Mouse (Mus musculus) kidney, embryonic 14.5 days (tissue): ENCODE data around the gene Hist1h4i. TPM values are rescaled to one million over a fixed set of nuclear protein-coding genes. Genes with fewer than 3 reads are reported as not detected.

ENCODE experiments used
- ATAC-seq: fragments of 200-750 bp; cut with Nextera tagmentation; 2 replicates; pipeline ENCODE4 v1.8.0; 2017; ENCODE audit warnings: moderate number of reproducible peaks, mild to moderate bottlenecking, moderate TSS enrichment, moderate library complexity; ENCODE audit not compliant: low FRiP score, low TSS enrichment
- H3K27ac ChIP-seq: fragments of 300-500 bp; sonication (generic); 2 replicates; pipeline ENCODE4 v1.5.1; 2014; ENCODE audit warnings: low read depth, mild to moderate bottlenecking, low read length, moderate library complexity, mixed read lengths
- H3K27me3 ChIP-seq: fragments of 300-500 bp; sonication (generic); 2 replicates; pipeline ENCODE4 v1.6.1; 2014; ENCODE audit warnings: mild to moderate bottlenecking, low read length; ENCODE audit not compliant: control insufficient read depth, insufficient read depth
- H3K36me3 ChIP-seq: fragments of 300-500 bp; sonication (generic); 2 replicates; pipeline ENCODE4 v1.6.1; 2014; ENCODE audit warnings: low read length, mixed read lengths; ENCODE audit not compliant: control insufficient read depth, insufficient read depth
- H3K4me1 ChIP-seq: fragments of 300-500 bp; sonication (generic); 2 replicates; pipeline ENCODE4 v1.6.1; 2014; ENCODE audit warnings: low read length, mixed read lengths; ENCODE audit not compliant: control insufficient read depth, insufficient read depth
- H3K4me2 ChIP-seq: fragments of 300-500 bp; sonication (generic); replicated peaks from 2 replicates; pipeline ENCODE4 v1.6.1; 2014; ENCODE audit warnings: low read depth, mild to moderate bottlenecking, low read length
- H3K4me3 ChIP-seq: fragments of 300-500 bp; sonication (generic); 2 replicates; pipeline ENCODE4 v1.5.1; 2014; ENCODE audit warnings: mild to moderate bottlenecking, low read length
- H3K9ac ChIP-seq: fragments of 300-500 bp; sonication (generic); 2 replicates; pipeline ENCODE4 v1.6.1; 2014; ENCODE audit warnings: low read depth, mild to moderate bottlenecking, low read length, moderate library complexity
- H3K9me3 ChIP-seq: fragments of 300-500 bp; sonication (generic); 2 replicates; pipeline ENCODE4 v1.6.1; 2016; ENCODE audit warnings: low read length; ENCODE audit not compliant: control insufficient read depth
- WGBS: fragments of 180-500 bp; shearing (Covaris S2); extraction: QIAGEN DNeasy Blood & Tissue Kit; methylation state at CpG from one replicate; pipeline ENCODE4 v1.1.7; 2014; 5-methylcytosine and 5-hydroxymethylcytosine counted together
- polyA plus RNA-seq: library from polyadenylated mRNA; unstranded; fragments of >200 nt; fragmentation: Nextera tagmentation; extraction: Ambion mirVana; gene quantifications from 2 replicates; pipeline ENCODE4 v1.2.1, GENCODE M21; 2014

Hist1h4i gene
- polyA plus RNA-seq, 1 experiment from 2014 or later: 33.2 TPM

DNA sequence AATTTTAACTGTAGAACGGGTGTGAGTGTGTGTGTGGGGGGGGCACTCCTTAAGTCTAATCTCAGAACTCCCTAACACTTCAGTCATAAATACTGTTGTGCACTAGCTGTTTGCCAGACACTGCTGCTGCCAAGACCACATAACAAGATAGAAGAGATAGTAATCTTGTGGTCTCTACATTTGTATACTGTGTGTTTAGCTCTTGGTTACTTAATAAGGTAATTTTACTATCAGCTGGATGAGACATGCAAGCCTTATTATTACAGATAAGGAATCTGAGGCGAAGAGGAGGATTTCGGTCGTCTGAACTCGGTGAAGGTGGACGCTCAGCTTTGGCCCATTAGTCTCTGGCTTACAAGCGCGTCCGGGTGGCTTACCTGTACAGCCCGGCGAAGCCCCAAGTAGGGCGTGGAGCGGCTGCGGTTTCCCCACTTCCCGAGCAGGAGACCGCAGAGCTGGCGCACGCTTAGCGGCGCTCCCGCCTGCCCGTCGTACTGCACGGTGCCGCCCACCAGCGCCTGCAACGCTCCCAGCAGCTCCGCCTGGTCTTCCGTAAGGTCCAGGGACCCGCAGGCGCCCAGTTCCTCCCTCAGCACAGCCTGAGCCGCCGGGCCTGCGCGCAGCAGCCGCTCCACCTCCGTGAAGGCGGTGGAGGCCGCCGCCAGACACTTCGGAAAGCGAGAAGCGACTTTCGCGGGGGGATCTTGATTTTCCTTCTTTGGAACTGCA lies 35.4 kb downstream of the Hist1h4i start:
- H3K27ac ChIP-seq: no peak overlapping the region
- peaks cover 97% of the 10 kb centered on the region for H3K27me3 ChIP-seq
- peaks cover 8% of the 10 kb centered on the region for H3K4me1 ChIP-seq
- peak overlapping the region; percentile 28; the same call in 1 of the 2 replicates for H3K9ac ChIP-seq
- WGBS: under 1% methylated on average over 45 of the region's 45 CpGs
- peak; percentile 90 for ATAC-seq
- peak overlapping the region; percentile 94 for H3K4me2 ChIP-seq
- H3K4me3 ChIP-seq: peak overlapping the region; percentile 60
- no peaks in the 10 kb centered on the region for H3K9me3 ChIP-seq
- H3K36me3 ChIP-seq: no peaks in the 10 kb centered on the region

DNA sequence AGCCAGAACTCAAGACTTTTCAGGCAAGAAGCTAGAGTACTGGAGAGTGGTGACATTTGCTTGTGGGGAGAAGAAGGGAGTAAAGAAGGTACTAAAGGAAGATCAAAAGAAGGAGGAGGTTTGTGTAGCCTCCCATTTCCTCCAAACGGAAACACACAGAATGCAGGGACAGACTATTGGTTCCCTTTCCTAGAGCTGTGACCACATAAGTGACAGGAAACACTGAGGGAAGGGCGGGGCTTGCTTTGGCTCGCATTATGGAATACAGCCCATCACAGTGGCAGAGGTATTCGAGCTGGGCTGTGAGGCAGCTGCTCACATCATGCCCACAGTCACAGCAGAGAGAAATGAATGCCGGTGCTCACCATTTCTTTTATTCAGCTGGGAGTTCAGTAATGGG lies 39.3 kb downstream of the Hist1h4i start:
- no peaks in the 10 kb centered on the region for H3K9me3 ChIP-seq
- ATAC-seq: no peak
- H3K4me2 ChIP-seq: no peak overlapping the region
- no peaks in the 10 kb centered on the region for H3K36me3 ChIP-seq
- no peak overlapping the region for H3K4me3 ChIP-seq
- 15% methylated on average over 5 of the region's 5 CpGs for WGBS
- H3K9ac ChIP-seq: no peak overlapping the region
- H3K27me3 ChIP-seq: peaks cover 96% of the 10 kb centered on the region
- H3K4me1 ChIP-seq: peaks cover 6% of the 10 kb centered on the region
- no peak overlapping the region for H3K27ac ChIP-seq

GRCm38 (mm10) chr13:22001346-22001745 lies 39.8 kb downstream of the Hist1h4i start:
- WGBS: 55% methylated on average over 2 of the region's 2 CpGs
- Histone ChIP-seq H3K4me2 (no peak overlapping the region), H3K4me1 (peaks cover 1% of the 10 kb centered on the region; the same call in 1 of the 2 replicates)

DNA sequence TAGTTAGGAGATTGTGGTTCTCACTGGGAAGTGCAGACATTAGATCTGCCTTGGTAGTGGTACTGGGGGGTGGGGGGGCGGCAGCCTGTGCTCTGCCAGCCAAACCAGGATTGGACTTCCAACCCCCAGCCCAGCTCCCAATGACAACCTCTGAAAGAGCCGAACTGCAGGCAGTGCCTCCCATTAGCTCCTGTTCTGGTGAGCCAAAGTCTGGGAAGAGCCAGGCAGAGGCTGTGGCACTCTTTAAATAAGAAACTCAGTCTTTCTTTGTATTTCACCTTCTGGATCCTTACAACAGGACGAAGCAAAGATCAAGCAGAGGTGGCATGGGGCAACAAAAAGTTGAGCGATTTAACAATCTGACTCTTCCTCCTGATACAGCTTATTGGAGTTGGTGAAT lies 42.0 kb downstream of the Hist1h4i start:
- no peak overlapping the region for H3K27ac ChIP-seq
- H3K36me3 ChIP-seq: no peaks in the 10 kb centered on the region
- peaks cover 92% of the 10 kb centered on the region for H3K27me3 ChIP-seq
- H3K4me1 ChIP-seq: no peaks in the 10 kb centered on the region
- 44% methylated on average over 4 of the region's 4 CpGs for WGBS
- H3K4me2 ChIP-seq: no peak overlapping the region
- H3K9me3 ChIP-seq: no peaks in the 10 kb centered on the region
- no peak overlapping the region for H3K4me3 ChIP-seq
- H3K9ac ChIP-seq: no peak overlapping the region
- ATAC-seq: no peak

More at GRCm38 (mm10) chr13:22001346-22001745, 39.8 kb downstream of the Hist1h4i start:
- no peaks in the 10 kb centered on the region for H3K9me3 ChIP-seq
- no peaks in the 10 kb centered on the region for H3K36me3 ChIP-seq
- H3K4me3 ChIP-seq: no peak overlapping the region
- peaks cover 96% of the 10 kb centered on the region for H3K27me3 ChIP-seq
- no peak for ATAC-seq
- no peak overlapping the region for H3K27ac ChIP-seq
- H3K9ac ChIP-seq: no peak overlapping the region

DNA sequence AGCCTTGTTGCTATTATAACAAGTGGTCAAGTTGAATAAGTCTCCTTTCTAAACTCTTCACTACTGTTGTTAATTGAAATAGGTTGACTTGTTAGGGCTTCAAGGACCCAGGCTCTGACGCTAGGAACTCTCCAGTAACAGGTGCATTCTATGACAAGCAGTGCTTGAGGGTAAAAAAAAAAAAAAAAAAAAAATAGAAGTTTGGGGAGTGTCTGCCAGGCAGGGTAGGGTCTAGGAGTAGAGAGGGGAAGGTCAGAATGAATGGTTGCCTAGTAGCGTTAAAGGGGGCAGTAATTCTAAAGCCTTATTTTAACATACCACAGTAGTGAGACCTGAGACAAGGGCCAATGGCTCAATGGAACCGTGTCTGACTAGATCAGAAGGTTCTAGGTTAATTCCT lies 42.8 kb downstream of the Hist1h4i start:
- no peaks in the 10 kb centered on the region for H3K9me3 ChIP-seq
- H3K9ac ChIP-seq: no peak overlapping the region
- no peak overlapping the region for H3K4me2 ChIP-seq
- no peak overlapping the region for H3K4me3 ChIP-seq
- no peak overlapping the region for H3K27ac ChIP-seq
- no peak for ATAC-seq
- no peaks in the 10 kb centered on the region for H3K36me3 ChIP-seq
- no peaks in the 10 kb centered on the region for H3K4me1 ChIP-seq
- peaks cover 84% of the 10 kb centered on the region for H3K27me3 ChIP-seq
- 20% methylated on average over 3 of the region's 3 CpGs for WGBS

DNA sequence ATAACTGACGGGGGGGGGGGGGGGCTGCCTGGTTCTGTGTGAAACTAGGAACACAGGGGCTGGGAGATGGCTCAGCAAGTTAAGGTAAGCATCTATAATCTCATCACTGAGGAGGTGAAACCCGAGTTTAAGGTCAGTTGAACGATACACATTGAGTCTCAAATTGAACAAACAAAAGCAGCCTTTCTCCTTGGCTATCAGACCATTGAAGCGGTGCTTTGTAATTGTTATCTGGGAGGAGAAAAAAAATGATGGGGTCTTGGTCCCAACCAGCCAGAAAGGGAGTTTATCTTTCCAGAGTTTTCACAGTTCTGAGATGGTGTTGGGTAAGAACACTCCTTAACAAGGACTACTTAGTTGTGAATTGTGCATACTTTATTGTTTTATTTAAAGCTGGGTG lies 43.3 kb downstream of the Hist1h4i start:
- Histone ChIP-seq H3K27me3 (peaks cover 78% of the 10 kb centered on the region), H3K27ac (no peak overlapping the region), H3K36me3 (no peaks in the 10 kb centered on the region), H3K9ac (no peak overlapping the region), H3K9me3 (no peaks in the 10 kb centered on the region), H3K4me1 (no peaks in the 10 kb centered on the region), H3K4me3 (peak overlapping the region; percentile 26), H3K4me2 (no peak overlapping the region; the same call in 1 of the 2 replicates)
- 7% methylated on average over 4 of the region's 4 CpGs for WGBS
- no peak for ATAC-seq

- ATAC-seq: no peak
- Histone ChIP-seq H3K4me1 (no peaks in the 10 kb centered on the region), H3K36me3 (no peaks in the 10 kb centered on the region), H3K4me2 (peak overlapping the region; percentile 69), H3K9ac (no peak overlapping the region), H3K27ac (no peak overlapping the region), H3K27me3 (peaks cover 73% of the 10 kb centered on the region), H3K4me3 (peak overlapping the region; percentile 26), H3K9me3 (no peaks in the 10 kb centered on the region)
- under 1% methylated on average over 21 of the region's 21 CpGs for WGBS
Observed at GRCm38 (mm10) chr13:21997201-21997820, 43.9 kb downstream of the Hist1h4i start.

DNA sequence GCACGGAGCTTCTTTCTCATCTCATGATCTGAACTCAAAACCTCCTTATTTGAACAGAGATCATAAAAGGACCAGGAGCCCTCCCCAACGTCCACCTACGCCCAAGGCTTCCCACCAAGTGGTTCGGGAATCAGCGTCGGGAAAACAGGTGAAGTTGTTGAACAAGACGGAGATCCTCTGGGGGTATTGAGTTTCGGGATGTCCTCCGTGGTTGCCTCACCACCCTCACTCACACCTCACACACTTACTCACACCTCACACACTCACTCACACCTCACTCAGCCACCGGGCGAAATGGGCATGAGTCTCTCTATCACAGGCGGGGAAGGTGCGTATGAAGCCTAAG lies 44.3 kb downstream of the Hist1h4i start:
- Histone ChIP-seq H3K4me2 (peak overlapping the region; percentile 69), H3K4me1 (no peaks in the 10 kb centered on the region), H3K27me3 (peaks cover 68% of the 10 kb centered on the region), H3K27ac (no peak overlapping the region), H3K4me3 (peak overlapping the region; percentile 26), H3K9me3 (no peaks in the 10 kb centered on the region), H3K9ac (no peak overlapping the region), H3K36me3 (no peaks in the 10 kb centered on the region)
- ATAC-seq: no peak
- 0% methylated on average over 13 of the region's 13 CpGs for WGBS

GRCm38 (mm10) chr13:21996101-21996839 lies 44.9 kb downstream of the Hist1h4i start:
- no peaks in the 10 kb centered on the region for H3K36me3 ChIP-seq
- peak overlapping the region; percentile 69 for H3K4me2 ChIP-seq
- H3K9me3 ChIP-seq: 0 out of 2 replicates have a peak, but pooled peaks cover 2% of the 10 kb centered on the region
- peaks cover 63% of the 10 kb centered on the region for H3K27me3 ChIP-seq
- ATAC-seq: no peak
- 2% methylated on average over 12 of the region's 12 CpGs for WGBS
- no peak overlapping the region for H3K9ac ChIP-seq
- no peaks in the 10 kb centered on the region for H3K4me1 ChIP-seq
- H3K27ac ChIP-seq: no peak overlapping the region
- H3K4me3 ChIP-seq: peak overlapping the region; percentile 38
